Mouse (Mus musculus) mature B cell (primary cell): Measurements from ENCODE around the gene Trim71.

Source experiments
- in situ Hi-C: fragments of 300-500 bp; cut with MboI; formaldehyde crosslinking; loops from 2 replicates; pipeline ENCODE4 v1.14.3; 2019

The Trim71 gene

DNA sequence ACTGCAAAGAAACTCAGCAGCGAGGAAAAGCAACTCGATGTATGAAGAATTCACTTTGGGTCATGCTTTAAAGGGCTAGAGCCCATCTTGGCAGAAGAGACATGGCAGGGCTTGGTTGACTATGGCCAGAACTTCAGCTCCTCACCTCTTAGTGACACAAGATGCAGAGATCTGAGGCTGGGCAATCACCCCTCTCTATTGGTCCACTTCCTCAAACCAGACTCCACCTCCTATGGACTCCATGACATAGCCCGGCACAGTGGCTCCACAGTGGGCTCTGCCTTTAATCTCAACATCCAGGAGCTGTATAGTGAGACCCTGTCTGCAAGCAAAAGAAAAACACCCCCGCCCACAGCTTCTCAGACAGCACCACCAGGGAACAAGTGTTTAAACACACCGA is 79.4 kb downstream of the Trim71 start:
- in situ Hi-C loops = no loop called here

DNA sequence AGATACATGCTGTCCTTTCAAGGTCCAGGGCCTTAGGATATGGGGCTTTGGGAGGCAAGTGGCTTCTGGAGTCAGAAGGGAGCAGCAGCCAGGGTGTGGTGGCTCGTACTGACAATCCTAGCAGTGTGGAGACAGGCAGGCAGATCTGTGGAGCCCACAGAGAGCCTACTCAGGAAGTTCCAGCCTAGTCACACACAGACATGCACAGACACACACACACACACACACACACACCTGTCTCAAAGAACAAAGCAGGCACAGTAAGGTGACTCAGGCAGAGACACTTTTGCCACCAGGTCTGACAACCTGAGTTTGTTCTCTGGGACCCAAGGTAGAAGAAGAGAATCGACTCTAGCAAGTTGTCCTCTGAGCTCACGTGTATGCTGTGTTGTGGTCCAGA is 83.2 kb downstream of the Trim71 start:
- in situ Hi-C loops = no loop called here

DNA sequence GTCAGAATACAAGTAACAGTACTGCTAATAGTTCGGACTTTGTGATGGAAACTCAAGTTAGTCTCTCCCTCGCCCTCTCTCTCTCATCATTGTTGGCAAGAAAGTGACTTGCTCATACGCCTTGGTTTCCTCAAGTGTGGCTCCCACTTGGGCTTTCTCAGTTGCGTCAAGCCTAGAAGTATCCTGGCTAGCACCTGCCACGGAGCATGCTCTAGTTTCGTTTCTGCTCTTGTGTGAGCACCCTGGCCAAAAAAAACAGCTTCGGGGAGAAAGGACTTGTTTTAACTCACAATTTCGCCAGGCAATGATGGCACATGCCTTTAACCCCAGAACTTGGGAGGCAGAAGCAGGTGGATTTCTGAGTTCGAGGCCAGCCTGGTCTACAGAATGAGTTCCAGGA is 87.2 kb downstream of the Trim71 start:
- in situ Hi-C loops = no loop called here

DNA sequence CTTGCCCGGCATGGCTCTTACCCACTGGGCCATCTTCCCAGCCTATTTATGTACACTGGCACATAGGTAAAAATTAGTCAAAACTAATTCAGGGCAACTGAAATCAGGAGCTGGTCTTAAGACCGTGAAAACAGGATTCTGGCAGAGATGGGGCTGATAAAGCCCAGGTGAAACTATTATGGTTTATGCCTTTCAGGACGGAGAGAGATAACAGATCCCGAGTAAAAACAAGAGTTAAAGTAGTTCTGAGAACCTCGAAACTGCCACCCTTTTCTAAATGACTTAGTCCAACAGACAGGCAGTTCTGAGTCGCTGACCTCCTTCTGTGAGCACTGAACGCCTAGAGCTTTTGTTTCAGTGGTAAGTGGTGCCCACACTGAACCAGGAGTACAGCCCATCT is 92.3 kb downstream of the Trim71 start:
- in situ Hi-C loops = no loop called here

DNA sequence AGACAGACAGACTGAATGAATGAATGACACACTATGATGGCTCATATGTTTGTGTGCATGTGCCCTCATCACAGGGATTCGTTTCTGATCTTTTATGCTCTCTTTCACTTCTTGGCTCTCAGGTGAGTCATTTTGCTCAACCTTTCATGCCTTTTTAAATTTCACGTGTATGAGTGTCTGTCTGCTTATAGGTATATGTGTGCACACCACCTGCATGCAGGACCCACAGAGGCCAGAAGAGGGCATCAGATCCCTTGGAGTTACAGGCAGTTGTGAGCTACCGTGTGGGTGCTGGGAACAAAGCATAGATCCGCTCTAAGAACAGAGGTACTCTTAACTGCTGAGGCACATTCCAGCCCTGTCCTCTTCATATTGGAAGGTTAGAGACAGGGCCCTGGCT is 95.5 kb downstream of the Trim71 start:
- in situ Hi-C loops = no loop called here

DNA sequence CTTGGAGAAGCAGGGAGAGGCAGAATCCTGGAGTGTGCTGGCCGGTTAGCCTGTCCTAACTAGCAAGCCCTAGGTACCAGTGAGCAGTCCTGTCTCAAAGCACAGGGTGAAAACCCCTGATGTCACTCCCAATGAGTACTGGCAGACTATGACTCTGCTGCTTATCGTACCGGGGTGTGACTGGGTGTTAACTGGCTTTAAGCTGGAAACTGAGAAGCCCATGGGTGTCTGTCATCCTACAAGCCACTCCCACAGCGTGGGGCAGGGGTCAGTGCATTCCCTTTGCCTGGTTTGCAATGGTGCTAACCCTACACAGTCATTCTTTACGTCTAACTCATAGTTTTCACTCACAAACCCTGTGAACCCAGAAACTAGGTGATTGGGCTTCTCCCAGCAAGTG is 96.0 kb downstream of the Trim71 start:
- in situ Hi-C loops = no loop called here

DNA sequence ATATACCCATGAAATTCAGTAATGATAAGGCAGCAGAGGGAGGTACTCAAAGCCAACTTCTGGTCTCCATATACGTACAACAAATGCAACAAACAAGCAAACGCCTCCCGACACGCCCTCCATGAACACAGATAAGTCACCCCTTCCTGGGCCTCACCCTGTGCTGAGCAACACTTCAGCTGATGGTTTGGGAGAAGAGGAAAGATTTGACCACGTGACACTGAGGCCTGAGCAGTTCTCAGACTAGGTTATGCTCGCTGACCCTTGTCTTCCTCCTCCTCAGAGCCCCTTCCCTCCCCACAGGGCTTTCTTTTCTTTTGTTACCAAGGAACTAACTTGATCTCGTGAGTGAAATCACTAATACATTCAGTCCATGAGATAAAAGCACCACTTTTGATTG is 97.3 kb downstream of the Trim71 start:
- in situ Hi-C loops = no loop called here

DNA sequence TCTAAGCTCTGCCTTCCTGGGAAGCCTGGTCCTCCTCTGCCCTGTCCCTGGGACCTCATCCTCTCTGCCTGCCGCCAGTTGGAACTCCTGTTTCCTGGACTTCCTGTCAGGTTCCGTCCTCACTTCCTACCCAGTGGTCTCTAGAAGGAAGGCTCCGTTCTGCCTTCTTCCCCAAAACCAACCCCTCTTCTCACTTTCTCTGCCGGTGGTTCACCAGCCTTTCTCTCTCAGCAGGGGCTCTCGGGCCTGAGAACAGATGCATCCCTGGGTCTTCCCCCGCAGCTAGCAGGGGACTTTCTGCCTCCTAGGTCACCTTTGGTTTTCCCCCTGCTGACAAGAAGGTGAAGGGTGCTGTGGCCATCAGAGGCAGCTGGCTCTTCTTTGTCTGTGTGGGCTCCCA is 98.7 kb downstream of the Trim71 start:
- in situ Hi-C loops = no loop called here

DNA sequence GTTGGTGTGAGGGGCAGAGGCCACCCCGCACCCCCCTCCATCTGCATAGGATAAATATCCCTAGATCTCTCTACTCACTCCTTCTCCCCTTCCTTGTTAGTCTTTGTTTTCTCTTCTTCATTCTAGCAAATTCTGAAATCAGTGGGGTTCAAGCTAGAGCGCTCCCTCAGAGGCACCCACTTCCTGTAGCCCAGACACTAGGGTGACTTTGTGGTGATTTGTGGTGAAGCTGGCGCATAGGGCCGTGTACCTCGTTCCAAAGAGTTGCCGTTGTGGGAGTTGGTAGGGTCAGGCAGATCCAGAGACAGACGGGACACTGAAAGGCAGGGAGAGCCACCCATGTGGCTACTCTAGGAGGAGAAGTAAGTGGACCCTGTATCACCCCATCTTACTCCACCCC is 101.6 kb downstream of the Trim71 start:
- in situ Hi-C loops = no loop called here

DNA sequence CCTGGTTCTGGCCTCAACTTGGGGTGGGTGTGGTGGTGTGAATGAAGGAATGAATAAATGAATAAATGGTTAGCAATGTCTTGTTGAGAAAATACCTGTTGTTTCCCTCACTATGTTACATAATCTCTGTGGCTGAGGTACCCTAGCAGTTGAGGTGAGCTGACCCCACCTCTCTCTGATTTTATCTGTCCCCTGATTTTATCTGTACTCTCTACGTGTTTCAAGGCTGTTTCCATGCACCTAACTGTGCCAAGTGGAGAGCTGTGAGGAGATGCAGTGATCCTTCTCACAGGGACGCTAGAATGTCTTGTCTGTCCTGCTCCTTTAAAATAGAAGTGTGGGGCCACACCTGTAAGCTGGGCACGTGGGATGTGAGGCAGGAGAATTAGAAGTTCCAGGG is 105.7 kb downstream of the Trim71 start:
- in situ Hi-C loops = no loop called here
